Mouse (Mus musculus) ES-E14 (cell line): Measurements from ENCODE around the gene Pafah1b2.

Experiments
- CHD2 ChIP-seq: IDR thresholded peaks from 2 replicates; pipeline ENCODE4 v1.6.1; 2014; ENCODE audit warnings: mild to moderate bottlenecking, low read depth, low read length, inconsistent platforms
- HCFC1 ChIP-seq: IDR thresholded peaks from 2 replicates; pipeline ENCODE4 v1.6.1; 2012; ENCODE audit warnings: low read length, inconsistent platforms, borderline replicate concordance; ENCODE audit not compliant: insufficient read depth
- MAFK ChIP-seq: IDR thresholded peaks from 2 replicates; pipeline ENCODE4 v1.6.1; 2014; ENCODE audit warnings: mild to moderate bottlenecking, low read depth, low read length, inconsistent platforms; ENCODE audit not compliant: insufficient read depth
- ZNF384 ChIP-seq: IDR thresholded peaks from 2 replicates; pipeline ENCODE4 v1.6.1; 2012; ENCODE audit warnings: low read depth, low read length, inconsistent platforms

DNA sequence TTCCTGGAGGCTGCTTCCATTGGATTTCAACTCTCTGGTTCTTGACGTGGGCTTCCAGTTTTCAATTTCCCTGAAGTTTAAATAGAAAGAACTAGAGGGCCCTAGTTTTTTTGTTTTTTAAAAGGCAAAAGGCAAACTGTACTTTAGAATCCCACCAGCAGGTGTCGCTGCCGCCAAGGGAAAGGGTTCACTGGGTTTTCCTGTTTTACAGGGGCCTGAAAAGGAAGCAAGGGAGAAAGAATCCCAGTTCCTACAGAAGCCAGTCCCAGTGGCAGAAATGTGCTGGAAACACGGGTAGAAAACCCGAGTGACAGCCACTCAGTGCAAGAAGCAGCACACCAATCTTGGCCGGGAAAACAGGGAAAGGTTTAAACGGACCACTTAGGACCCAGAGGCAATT is 8.8 kb downstream of the Pafah1b2 start:
- peak; percentile 92 for TF ChIP-seq ZNF384
- no peak for TF ChIP-seq HCFC1
- TF ChIP-seq MAFK: no peak
- no peak for TF ChIP-seq CHD2
